Mouse (Mus musculus): ENCODE results near the gene Adamts6. TPM values are rescaled to one million over a fixed set of nuclear protein-coding genes. Genes with fewer than 3 reads are reported as not detected.

Gene Adamts6
- polyA plus RNA-seq, 1 experiment from 2014 or later, result 1.2 TPM

- Histone ChIP-seq H3K9me3 (replicated peaks; ENCODE audit: low read length) (no peaks in the 10 kb centered on the region), H3K4me2 (ENCODE audit: low read length) (no peak overlapping the region), H3K27me3 (ENCODE audit: insufficient read depth, low read length) (no peaks in the 10 kb centered on the region), H3K4me1 (replicated peaks; ENCODE audit: insufficient read depth, low read length) (no peaks in the 10 kb centered on the region), H3K4me3 (replicated peaks; ENCODE audit: low read depth, low read length) (no peak overlapping the region), H3K27ac (no peak overlapping the region), H3K36me3 (ENCODE audit: insufficient read depth, low read length) (no peaks in the 10 kb centered on the region), H3K9ac (ENCODE audit: low read depth, low read length) (no peak overlapping the region)
- ATAC-seq (replicated peaks; ENCODE audit: low FRiP score, low read depth) (no peak), DNase-seq (ENCODE audit: low spot score) (no peak)
- 71% methylated on average over 8 of the region's 8 CpGs for WGBS
- TF ChIP-seq CTCF (IDR thresholded peaks at IDR 0.05; ENCODE audit: low read depth), result no peak
Measured at GRCm38 (mm10) chr13:104482426-104483089, 194.9 kb downstream of the Adamts6 start.

GRCm38 (mm10) chr13:104483111-104483722 is 195.6 kb downstream of the Adamts6 start:
- Histone ChIP-seq H3K27ac (no peak overlapping the region), H3K4me1 (replicated peaks; ENCODE audit: insufficient read depth, low read length) (no peaks in the 10 kb centered on the region), H3K36me3 (ENCODE audit: insufficient read depth, low read length) (no peaks in the 10 kb centered on the region), H3K9ac (ENCODE audit: low read depth, low read length) (no peak overlapping the region), H3K27me3 (ENCODE audit: insufficient read depth, low read length) (no peaks in the 10 kb centered on the region), H3K4me3 (replicated peaks; ENCODE audit: low read depth, low read length) (no peak overlapping the region), H3K9me3 (replicated peaks; ENCODE audit: low read length) (no peaks in the 10 kb centered on the region), H3K4me2 (ENCODE audit: low read length) (no peak overlapping the region)
- 0 out of 2 replicates have a peak, but pooled peaks have one; percentile 4 for TF ChIP-seq CTCF (IDR thresholded peaks at IDR 0.05; ENCODE audit: low read depth)
- DNase-seq (ENCODE audit: low spot score), result peak; percentile 37
- WGBS, result 65% methylated on average over 12 of the region's 12 CpGs
- peak; percentile 43; the same call in 1 of the 2 replicates for ATAC-seq (replicated peaks; ENCODE audit: low FRiP score, low read depth)

- Histone ChIP-seq H3K9me3 (replicated peaks; ENCODE audit: low read length) (no peaks in the 10 kb centered on the region), H3K9ac (ENCODE audit: low read depth, low read length) (no peak overlapping the region), H3K27me3 (ENCODE audit: insufficient read depth, low read length) (no peaks in the 10 kb centered on the region), H3K36me3 (ENCODE audit: insufficient read depth, low read length) (no peaks in the 10 kb centered on the region), H3K4me1 (replicated peaks; ENCODE audit: insufficient read depth, low read length) (peaks cover 7% of the 10 kb centered on the region), H3K4me2 (ENCODE audit: low read length) (no peak overlapping the region), H3K4me3 (replicated peaks; ENCODE audit: low read depth, low read length) (no peak overlapping the region), H3K27ac (peak overlapping the region; percentile 37; the same call in 1 of the 2 replicates)
- 25% methylated on average over 4 of the region's 4 CpGs for WGBS
- no peak for TF ChIP-seq CTCF (IDR thresholded peaks at IDR 0.05; ENCODE audit: low read depth)
- ATAC-seq (replicated peaks; ENCODE audit: low FRiP score, low read depth) (no peak; the same call in 1 of the 2 replicates), DNase-seq (ENCODE audit: low spot score) (peak; percentile 82)
Measured at GRCm38 (mm10) chr13:104491046-104491811, 203.6 kb downstream of the Adamts6 start.

GRCm38 (mm10) chr13:104493466-104493993 is 205.9 kb downstream of the Adamts6 start:
- Histone ChIP-seq H3K4me3 (replicated peaks; ENCODE audit: low read depth, low read length) (no peak overlapping the region), H3K27ac (no peak overlapping the region), H3K36me3 (ENCODE audit: insufficient read depth, low read length) (no peaks in the 10 kb centered on the region), H3K4me1 (replicated peaks; ENCODE audit: insufficient read depth, low read length) (peaks cover 7% of the 10 kb centered on the region), H3K9ac (ENCODE audit: low read depth, low read length) (no peak overlapping the region), H3K9me3 (replicated peaks; ENCODE audit: low read length) (no peaks in the 10 kb centered on the region), H3K27me3 (ENCODE audit: insufficient read depth, low read length) (no peaks in the 10 kb centered on the region), H3K4me2 (ENCODE audit: low read length) (no peak overlapping the region)
- ATAC-seq (replicated peaks; ENCODE audit: low FRiP score, low read depth), result no peak
- no peak for DNase-seq (ENCODE audit: low spot score)
- no peak for TF ChIP-seq CTCF (IDR thresholded peaks at IDR 0.05; ENCODE audit: low read depth)
- 49% methylated on average over 8 of the region's 8 CpGs for WGBS

- TF ChIP-seq CTCF (IDR thresholded peaks at IDR 0.05; ENCODE audit: low read depth), result no peak
- no peak for DNase-seq (ENCODE audit: low spot score)
Measured at GRCm38 (mm10) chr13:104494200-104494873, 206.7 kb downstream of the Adamts6 start.

More at GRCm38 (mm10) chr13:104494200-104494873, 206.7 kb downstream of the Adamts6 start:
- no peak overlapping the region for H3K4me3 ChIP-seq (replicated peaks; ENCODE audit: low read depth, low read length)
- H3K36me3 ChIP-seq (ENCODE audit: insufficient read depth, low read length), result no peaks in the 10 kb centered on the region
- no peak overlapping the region for H3K4me2 ChIP-seq (ENCODE audit: low read length)
- no peak overlapping the region for H3K27ac ChIP-seq
- H3K9ac ChIP-seq (ENCODE audit: low read depth, low read length), result no peak overlapping the region
- peaks cover 7% of the 10 kb centered on the region for H3K4me1 ChIP-seq (replicated peaks; ENCODE audit: insufficient read depth, low read length)
- H3K27me3 ChIP-seq (ENCODE audit: insufficient read depth, low read length), result no peaks in the 10 kb centered on the region
- ATAC-seq (replicated peaks; ENCODE audit: low FRiP score, low read depth), result no peak
- H3K9me3 ChIP-seq (replicated peaks; ENCODE audit: low read length), result no peaks in the 10 kb centered on the region
- 52% methylated on average over 8 of the region's 8 CpGs for WGBS
